ENCODE assay signal across 9 mouse cellular contexts in the genomic region with DNA sequence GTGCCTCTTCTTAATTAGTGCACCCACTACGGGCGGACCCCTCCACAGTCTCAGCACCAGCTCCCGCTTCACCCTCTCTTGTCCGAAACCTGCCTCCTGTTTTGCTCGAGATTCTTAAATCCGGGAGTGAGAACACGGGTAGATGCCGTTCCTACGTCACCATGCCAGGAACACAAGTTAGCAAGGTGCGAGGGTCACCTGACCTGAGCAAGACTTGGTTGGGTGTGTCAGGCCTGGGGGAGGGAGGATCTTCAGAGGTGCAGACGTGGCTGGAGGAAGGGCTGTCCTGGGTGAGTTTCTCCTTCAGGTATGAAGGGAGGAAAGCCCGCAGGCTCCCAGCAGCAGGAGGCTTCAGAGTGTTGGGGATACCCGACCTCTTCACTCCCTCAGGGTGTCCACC. TPM values are rescaled to one million over a fixed set of nuclear protein-coding genes. Genes with fewer than 3 reads are reported as not detected.
DNase-seq lines count a peak whose midpoint lies in the region; ATAC-seq lines count a peak whose summit lies in the region.
"Had no signal": no experiment of that assay in that cellular context is flagged by ENCODE, and none has a peak within 500 bp of the region (broad histone marks: within the 10 kb centered on the region; RNA-seq: fewer than 3 reads in every experiment).

Gene Src (plus strand): TSS at position 239 of the 400 bp plus-strand sequence.

- no peak for ATAC-seq in forebrain, embryonic 15.5 days (replicated peaks)
- no peak for ATAC-seq in limb, embryonic 11.5 days (ENCODE audit: insufficient number of reproducible peaks, low FRiP score, low TSS enrichment, low read depth)

- 26% methylated on average over 13 of the region's 13 CpGs for WGBS in forebrain, embryonic 15.5 days
- 21% methylated on average over 13 of the region's 13 CpGs for WGBS in limb, embryonic 11.5 days

- no peak within 1 kb of the TSS for H3K9ac ChIP-seq in forebrain, embryonic 15.5 days (replicated peaks)
- no peak within 1 kb of the TSS for H3K9ac ChIP-seq in limb, embryonic 11.5 days (ENCODE audit: low read length)
- H3K9ac ChIP-seq: heart, embryonic 15.5 days had no signal

- DNase-seq in gastrocnemius, postnatal 4 days (ENCODE audit: low spot score in 2 of 2) = no peak
- DNase-seq in gastrocnemius, postnatal 25 days = no peak
- peak; percentile 98 for DNase-seq in ES-CJ7 (ENCODE audit: low read depth, low spot score)
- peak; percentile 40 for DNase-seq in limb, embryonic 11.5 days (ENCODE audit: low spot score)
- peak; percentile 84 for DNase-seq in yolk sac, embryonic 10.5 days (ENCODE audit: low spot score)
- no peak for DNase-seq in retina, embryonic 14.5 days (ENCODE audit: low spot score)
- DNase-seq in MN1 (ENCODE audit: low spot score) = no peak

- no peak within 1 kb of the TSS for H3K4me2 ChIP-seq in forebrain, embryonic 15.5 days (replicated peaks)
- H3K4me2 ChIP-seq in limb, embryonic 11.5 days (ENCODE audit: low read depth, severe bottlenecking) = no peak within 1 kb of the TSS
- H3K4me2 ChIP-seq: heart, embryonic 15.5 days had no signal

- peak within 1 kb of the TSS; percentile 54 for H3K27ac ChIP-seq in forebrain, embryonic 15.5 days (replicated peaks)
- no peak within 1 kb of the TSS for H3K27ac ChIP-seq in limb, embryonic 11.5 days (replicated peaks; ENCODE audit: low read depth, low read length)
- H3K27ac ChIP-seq: heart, embryonic 15.5 days had no signal

- no peaks in the 10 kb centered on the region for H3K9me3 ChIP-seq in forebrain, embryonic 15.5 days
- H3K9me3 ChIP-seq in limb, embryonic 11.5 days (ENCODE audit: control insufficient read depth, low read length) = no peaks in the 10 kb centered on the region
- H3K9me3 ChIP-seq: heart, embryonic 15.5 days had no signal

- no peaks in the 10 kb centered on the region for H3K27me3 ChIP-seq in forebrain, embryonic 15.5 days
- H3K27me3 ChIP-seq in limb, embryonic 11.5 days (ENCODE audit: control insufficient read depth, insufficient read depth, low read length) = no peaks in the 10 kb centered on the region
- H3K27me3 ChIP-seq: heart, embryonic 15.5 days had no signal

- H3K36me3 ChIP-seq in forebrain, embryonic 15.5 days = no peaks in the 10 kb centered on the region
- no peaks in the 10 kb centered on the region for H3K36me3 ChIP-seq in limb, embryonic 11.5 days (ENCODE audit: control insufficient read depth, insufficient read depth, low read length)
- H3K36me3 ChIP-seq: heart, embryonic 15.5 days had no signal

- no peak within 1 kb of the TSS for H3K4me3 ChIP-seq in forebrain, embryonic 15.5 days
- no peak within 1 kb of the TSS for H3K4me3 ChIP-seq in limb, embryonic 11.5 days (ENCODE audit: low read depth, low read length)
- H3K4me3 ChIP-seq: heart, embryonic 15.5 days had no signal

- peaks cover 5% of the 10 kb centered on the region for H3K4me1 ChIP-seq in forebrain, embryonic 15.5 days
- H3K4me1 ChIP-seq in limb, embryonic 11.5 days (ENCODE audit: control insufficient read depth, insufficient read depth, low read length) = peaks cover 17% of the 10 kb centered on the region

RNA-seq across cellular contexts. Expression of gene Src, which starts in this region (rescaled TPM):
- total RNA-seq in gastrocnemius, postnatal 4 days (2021) = 10 to 100 TPM; 13.3 to 13.6 TPM
- total RNA-seq in gastrocnemius, postnatal 25 days (2021) = 1 to 10 TPM; 3.1 to 3.6 TPM
- 35.6 and 37.9 TPM in 2 replicates for polyA plus RNA-seq in forebrain, embryonic 15.5 days (2015; fragmentation: Nextera tagmentation; extraction: Ambion mirVana)
- polyA plus RNA-seq in limb, embryonic 11.5 days (2014; fragmentation: Nextera tagmentation; extraction: Ambion mirVana) = 13.2 and 18.5 TPM in 2 replicates

Comparison
In these comparisons a context has a peak if more than half of its experiments do, and no peak if none do; other contexts are left out.
1. DNase-seq: peak in ES-CJ7 (single experiment), limb, embryonic 11.5 days (single experiment) and yolk sac, embryonic 10.5 days (single experiment); none in gastrocnemius, postnatal 4 days (0 of 2), gastrocnemius, postnatal 25 days (single experiment), retina, embryonic 14.5 days (single experiment) and MN1 (single experiment).